ENCODE assay signal across 8 mouse cellular contexts in genomic region chrX:38190458-38190764, GRCm38 (mm10). TPM values are rescaled to one million over a fixed set of nuclear protein-coding genes. Genes with fewer than 3 reads are reported as not detected.
A peak's percentile ranks its signal among the peaks of the same experiment; 100 is the strongest.
DNase-seq lines count a peak whose midpoint lies in the region; ATAC-seq and TF ChIP-seq lines count a peak whose summit lies in the region.

No protein-coding gene starts in this region.

- no peak for TF ChIP-seq POLR2A in cortical plate, adult 2 months (IDR thresholded peaks at IDR 0.05; ENCODE audit: extremely low read depth, insufficient read depth, low read length)

- no peak for TF ChIP-seq CTCF in kidney, postnatal 0 days (IDR thresholded peaks at IDR 0.05; ENCODE audit: low read depth)
- TF ChIP-seq CTCF in cortical plate, adult 2 months (IDR thresholded peaks at IDR 0.05; ENCODE audit: extremely low read depth, insufficient read depth, low read length): no peak
- TF ChIP-seq CTCF in hindbrain, postnatal 0 days (IDR thresholded peaks at IDR 0.05; ENCODE audit: low read depth): no peak
- TF ChIP-seq CTCF in midbrain, postnatal 0 days (IDR thresholded peaks at IDR 0.05): no peak

- peak overlapping the region; percentile 67 for H3K4me3 ChIP-seq in kidney, postnatal 0 days (replicated peaks; ENCODE audit: low read depth, low read length)
- peak overlapping the region; percentile 78 for H3K4me3 ChIP-seq in cortical plate, adult 2 months (ENCODE audit: insufficient read depth, low read length)
- peak overlapping the region; percentile 57 for H3K4me3 ChIP-seq in hindbrain, postnatal 0 days (ENCODE audit: low read length)
- H3K4me3 ChIP-seq in midbrain, postnatal 0 days (ENCODE audit: low read depth, low read length): peak overlapping the region; percentile 66

- H3K9ac ChIP-seq in kidney, postnatal 0 days (ENCODE audit: low read depth, low read length): peak overlapping the region; percentile 80
- peak overlapping the region; percentile 78 for H3K9ac ChIP-seq in hindbrain, postnatal 0 days (replicated peaks; ENCODE audit: low read length)
- peak overlapping the region; percentile 67 for H3K9ac ChIP-seq in midbrain, postnatal 0 days (replicated peaks; ENCODE audit: low read length, poor library complexity, severe bottlenecking)

- 29% methylated on average over 3 of the region's 3 CpGs for WGBS in kidney, postnatal 0 days
- WGBS in hindbrain, postnatal 0 days: 39% methylated on average over 3 of the region's 3 CpGs
- WGBS in midbrain, postnatal 0 days: 16% methylated on average over 3 of the region's 3 CpGs

- no peaks in the 10 kb centered on the region for H3K9me3 ChIP-seq in kidney, postnatal 0 days (replicated peaks; ENCODE audit: low read length)
- no peaks in the 10 kb centered on the region for H3K9me3 ChIP-seq in hindbrain, postnatal 0 days (ENCODE audit: low read length)
- H3K9me3 ChIP-seq in midbrain, postnatal 0 days (ENCODE audit: low read length): no peaks in the 10 kb centered on the region

- no peak for DNase-seq in kidney, postnatal 0 days (ENCODE audit: low spot score)
- no peak for DNase-seq in kidney, adult 8-10 months
- no peak for DNase-seq in hindbrain, postnatal 0 days (ENCODE audit: low spot score)
- DNase-seq in midbrain, postnatal 0 days (ENCODE audit: low spot score): no peak
- no peak for DNase-seq in adrenal gland, adult 2 months
- DNase-seq in ovary, postnatal 14 days (ENCODE audit: low spot score): no peak
- no peak for DNase-seq in adrenal gland, adult 8-10 months

- peak overlapping the region; percentile 56 for H3K4me2 ChIP-seq in kidney, postnatal 0 days (ENCODE audit: low read length)
- H3K4me2 ChIP-seq in hindbrain, postnatal 0 days (ENCODE audit: low read depth, low read length): peak overlapping the region; percentile 63
- peak overlapping the region; percentile 49 for H3K4me2 ChIP-seq in midbrain, postnatal 0 days (ENCODE audit: low read depth, low read length, poor library complexity, severe bottlenecking)

- no peaks in the 10 kb centered on the region for H3K36me3 ChIP-seq in kidney, postnatal 0 days (ENCODE audit: insufficient read depth, low read length)
- H3K36me3 ChIP-seq in hindbrain, postnatal 0 days (ENCODE audit: insufficient read depth, low read length): no peaks in the 10 kb centered on the region
- no peaks in the 10 kb centered on the region for H3K36me3 ChIP-seq in midbrain, postnatal 0 days (ENCODE audit: insufficient read depth, low read length)

- H3K4me1 ChIP-seq in kidney, postnatal 0 days (replicated peaks; ENCODE audit: insufficient read depth, low read length): no peaks in the 10 kb centered on the region
- H3K4me1 ChIP-seq in cortical plate, adult 2 months (ENCODE audit: control insufficient read depth, insufficient read depth, low read length): no peaks in the 10 kb centered on the region
- H3K4me1 ChIP-seq in hindbrain, postnatal 0 days (ENCODE audit: insufficient read depth, low read length): no peaks in the 10 kb centered on the region
- no peaks in the 10 kb centered on the region for H3K4me1 ChIP-seq in midbrain, postnatal 0 days (ENCODE audit: insufficient read depth, low read length)

- no peaks in the 10 kb centered on the region for H3K27me3 ChIP-seq in kidney, postnatal 0 days (ENCODE audit: insufficient read depth, low read length)
- no peaks in the 10 kb centered on the region for H3K27me3 ChIP-seq in hindbrain, postnatal 0 days (ENCODE audit: insufficient read depth, low read length)
- H3K27me3 ChIP-seq in midbrain, postnatal 0 days (ENCODE audit: insufficient read depth, low read length): no peaks in the 10 kb centered on the region

- peak overlapping the region; percentile 92 for H3K27ac ChIP-seq in kidney, postnatal 0 days
- no peak overlapping the region for H3K27ac ChIP-seq in cortical plate, adult 2 months (ENCODE audit: insufficient read depth, low read length)
- peak overlapping the region; percentile 74; the same call in 1 of the 2 replicates for H3K27ac ChIP-seq in hindbrain, postnatal 0 days
- H3K27ac ChIP-seq in midbrain, postnatal 0 days (ENCODE audit: low read depth, low read length): no peak overlapping the region

- ATAC-seq in kidney, postnatal 0 days (replicated peaks; ENCODE audit: low FRiP score, low read depth): 0 out of 2 replicates have a peak, but pooled peaks have one; percentile 15
- no peak for ATAC-seq in hindbrain, postnatal 0 days
- no peak for ATAC-seq in midbrain, postnatal 0 days (ENCODE audit: low FRiP score)

RNA-seq across cellular contexts. Expression of gene Zbtb33, which starts 0.8 kb away (rescaled TPM):
- polyA plus RNA-seq in kidney, postnatal 0 days (2015; fragmentation: Nextera tagmentation; extraction: Ambion mirVana): 3.5 and 3.6 TPM in 2 replicates
- polyA plus RNA-seq in cortical plate, adult 2 months (2012; rRNA removed): 9.7 and 10.0 TPM in 2 replicates
- total RNA-seq in hindbrain, postnatal 0 days (2014; rRNA removed): 20.5 and 26.8 TPM in 2 replicates
- 3.0 and 3.3 TPM in 2 replicates for polyA plus RNA-seq in hindbrain, postnatal 0 days (2015; fragmentation: Nextera tagmentation; extraction: Ambion mirVana)
- 27.3 and 33.0 TPM in 2 replicates for total RNA-seq in midbrain, postnatal 0 days (2014; rRNA removed)
- 3.3 and 3.7 TPM in 2 replicates for polyA plus RNA-seq in midbrain, postnatal 0 days (2015; fragmentation: Nextera tagmentation; extraction: Ambion mirVana)
- 10 to 100 TPM; 24.7 to 37.7 TPM for total RNA-seq in adrenal gland, adult 2 months (2021)
- 1.5 and 1.9 TPM in 2 replicates for polyA plus RNA-seq in adrenal gland, adult 2 months (2012; rRNA removed)
- 10 to 100 TPM; 28.2 to 42.7 (median 34.2) TPM for total RNA-seq in adrenal gland, adult 8-10 months (2022)

Comparison
In these comparisons a context has a peak if more than half of its experiments do, and no peak if none do; other contexts are left out.
1. H3K27ac ChIP-seq: peak in kidney, postnatal 0 days (single experiment) and hindbrain, postnatal 0 days (single experiment); none in cortical plate, adult 2 months (single experiment) and midbrain, postnatal 0 days (single experiment).
2. Peak in every context shown above with its lines, with median percentiles within 50 percentile points of each other: H3K4me2 ChIP-seq, H3K4me3 ChIP-seq and H3K9ac ChIP-seq.